Mouse (Mus musculus) myocyte (in vitro differentiated cells): ENCODE data around the gene Fbxo31.

Experiments
- CEBPB ChIP-seq: IDR thresholded peaks from 2 replicates; pipeline ENCODE4 v1.6.1; 2011; ENCODE audit warnings: mild to moderate bottlenecking, moderate library complexity; ENCODE audit not compliant: poor library complexity, insufficient read depth, severe bottlenecking
- E2F4 ChIP-seq: IDR thresholded peaks from one replicate; pipeline ENCODE4 v1.6.1; 2011; ENCODE audit warnings: mild to moderate bottlenecking, control low read depth, moderate library complexity; ENCODE audit not compliant: insufficient read depth
- MYOD1 ChIP-seq, 3 experiments: IDR thresholded peaks; one replicate each; pipeline ENCODE4 v1.6.1; 2011; ENCODE audit warnings: control low read depth in 2 of 3, low read depth in 2 of 3, mild to moderate bottlenecking in 2 of 3, moderate library complexity in 1 of 3; ENCODE audit not compliant: insufficient read length in 2 of 3, control insufficient read depth in 1 of 3
- MYOG ChIP-seq, 3 experiments: IDR thresholded peaks; one replicate each; pipeline ENCODE4 v1.6.1; 2011; ENCODE audit warnings: control low read depth in 2 of 3, low read depth in 2 of 3, mild to moderate bottlenecking in 2 of 3; ENCODE audit not compliant: insufficient read length in 2 of 3, control insufficient read depth in 1 of 3, insufficient read depth in 1 of 3
- POLR2A ChIP-seq: IDR thresholded peaks from one replicate; pipeline ENCODE4 v1.6.1; 2011; ENCODE audit warnings: low read depth, mild to moderate bottlenecking, control low read depth, moderate library complexity; ENCODE audit not compliant: insufficient read length
- POLR2AphosphoS2 ChIP-seq: IDR thresholded peaks from one replicate; pipeline ENCODE4 v1.6.1; 2011; ENCODE audit warnings: low read depth, control low read depth; ENCODE audit not compliant: insufficient read length
- REST ChIP-seq: IDR thresholded peaks from one replicate; pipeline ENCODE4 v1.6.1; 2011; ENCODE audit warnings: mild to moderate bottlenecking, control low read depth, moderate library complexity; ENCODE audit not compliant: insufficient read depth, insufficient read length
- TCF12 ChIP-seq: IDR thresholded peaks from one replicate; pipeline ENCODE4 v1.6.1; 2011; ENCODE audit warnings: mild to moderate bottlenecking, control low read depth; ENCODE audit not compliant: poor library complexity, insufficient read depth, severe bottlenecking
- TCF3 ChIP-seq: IDR thresholded peaks from one replicate; pipeline ENCODE4 v1.6.1; 2011; ENCODE audit warnings: low read depth, control low read depth; ENCODE audit not compliant: insufficient read length
- USF1 ChIP-seq: IDR thresholded peaks from one replicate; pipeline ENCODE4 v1.6.1; 2011; ENCODE audit warnings: low read depth, mild to moderate bottlenecking, control low read depth, moderate library complexity

- no peak for TF ChIP-seq E2F4
- TF ChIP-seq USF1, result no peak
- no peak for TF ChIP-seq POLR2AphosphoS2
- TF ChIP-seq POLR2A, result no peak
- TF ChIP-seq TCF12, result no peak
- no peak for TF ChIP-seq REST
- no peak for TF ChIP-seq MYOG (IDR thresholded peaks at IDR 0.05; ENCODE audit: control insufficient read depth in 1 of 3, insufficient read depth in 1 of 3, insufficient read length in 2 of 3, low read depth in 2 of 3)
- no peak for TF ChIP-seq MYOD1 (IDR thresholded peaks at IDR 0.05; ENCODE audit: control insufficient read depth in 1 of 3, insufficient read length in 2 of 3, low read depth in 2 of 3)
- TF ChIP-seq CEBPB, result no peak
- TF ChIP-seq TCF3, result no peak
These were observed 14.9 kb downstream of the Fbxo31 start for GRCm38 (mm10) chr8:121563701-121564100.
